Mouse (Mus musculus): Measurements from ENCODE around the gene Ogg1. TPM values are rescaled to one million over a fixed set of nuclear protein-coding genes. Genes with fewer than 3 reads are reported as not detected.

Ogg1 gene
- polyA plus RNA-seq, 1 experiment from 2014 or later, result 15.1 TPM

DNA sequence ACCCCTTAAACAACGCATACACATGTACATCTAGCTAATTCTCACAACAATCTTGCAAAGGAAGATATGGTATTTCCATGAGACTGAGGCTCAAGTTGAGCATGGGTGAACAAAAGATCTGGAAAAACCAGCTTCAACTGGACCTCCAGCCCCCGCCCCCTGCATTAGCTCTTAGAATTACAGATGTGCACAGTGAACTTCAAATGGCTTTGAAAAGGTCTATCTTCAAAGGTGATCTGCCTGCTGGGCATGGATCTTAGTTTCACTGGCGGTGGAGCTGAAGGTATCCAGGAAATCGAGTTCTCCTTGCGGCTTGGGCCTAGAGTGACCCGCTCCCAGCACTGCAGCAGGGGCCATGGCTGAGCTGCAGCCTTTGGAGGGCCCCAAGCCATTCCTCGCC is 41.4 kb downstream of the Ogg1 start:
- H3K27ac ChIP-seq (ENCODE audit: low read depth, low read length), result no peak overlapping the region
- no peak overlapping the region for H3K4me2 ChIP-seq
- H3K36me3 ChIP-seq (ENCODE audit: control insufficient read depth, insufficient read depth, low read length), result peaks cover 21% of the 10 kb centered on the region
- WGBS, result 93% methylated on average over 7 of the region's 7 CpGs
- DNase-seq (ENCODE audit: low spot score), result no peak
- H3K27me3 ChIP-seq (replicated peaks; ENCODE audit: control insufficient read depth, insufficient read depth, low read length), result no peaks in the 10 kb centered on the region
- ATAC-seq (replicated peaks; ENCODE audit: low FRiP score), result no peak
- no peak overlapping the region for H3K9ac ChIP-seq (ENCODE audit: low read depth, low read length)
- no peak overlapping the region for H3K4me3 ChIP-seq (ENCODE audit: low read depth, low read length)
- 0 out of 2 replicates have a peak, but pooled peaks cover 2% of the 10 kb centered on the region for H3K4me1 ChIP-seq (replicated peaks; ENCODE audit: control insufficient read depth, insufficient read depth, low read length)
- no peaks in the 10 kb centered on the region for H3K9me3 ChIP-seq (ENCODE audit: control insufficient read depth, low read length)

- no peak for DNase-seq (ENCODE audit: low spot score)
- ATAC-seq (replicated peaks; ENCODE audit: low FRiP score), result no peak
- Histone ChIP-seq H3K4me2 (no peak overlapping the region), H3K4me3 (ENCODE audit: low read depth, low read length) (no peak overlapping the region), H3K9ac (ENCODE audit: low read depth, low read length) (no peak overlapping the region), H3K9me3 (ENCODE audit: control insufficient read depth, low read length) (no peaks in the 10 kb centered on the region), H3K27ac (ENCODE audit: low read depth, low read length) (no peak overlapping the region), H3K4me1 (replicated peaks; ENCODE audit: control insufficient read depth, insufficient read depth, low read length) (peaks cover 6% of the 10 kb centered on the region; the same call in 1 of the 2 replicates), H3K36me3 (ENCODE audit: control insufficient read depth, insufficient read depth, low read length) (peaks cover 23% of the 10 kb centered on the region), H3K27me3 (replicated peaks; ENCODE audit: control insufficient read depth, insufficient read depth, low read length) (no peaks in the 10 kb centered on the region)
- WGBS, result 87% methylated on average over 5 of the region's 5 CpGs
These were observed 41.8 kb downstream of the Ogg1 start for GRCm38 (mm10) chr6:113368577-113368976.

DNA sequence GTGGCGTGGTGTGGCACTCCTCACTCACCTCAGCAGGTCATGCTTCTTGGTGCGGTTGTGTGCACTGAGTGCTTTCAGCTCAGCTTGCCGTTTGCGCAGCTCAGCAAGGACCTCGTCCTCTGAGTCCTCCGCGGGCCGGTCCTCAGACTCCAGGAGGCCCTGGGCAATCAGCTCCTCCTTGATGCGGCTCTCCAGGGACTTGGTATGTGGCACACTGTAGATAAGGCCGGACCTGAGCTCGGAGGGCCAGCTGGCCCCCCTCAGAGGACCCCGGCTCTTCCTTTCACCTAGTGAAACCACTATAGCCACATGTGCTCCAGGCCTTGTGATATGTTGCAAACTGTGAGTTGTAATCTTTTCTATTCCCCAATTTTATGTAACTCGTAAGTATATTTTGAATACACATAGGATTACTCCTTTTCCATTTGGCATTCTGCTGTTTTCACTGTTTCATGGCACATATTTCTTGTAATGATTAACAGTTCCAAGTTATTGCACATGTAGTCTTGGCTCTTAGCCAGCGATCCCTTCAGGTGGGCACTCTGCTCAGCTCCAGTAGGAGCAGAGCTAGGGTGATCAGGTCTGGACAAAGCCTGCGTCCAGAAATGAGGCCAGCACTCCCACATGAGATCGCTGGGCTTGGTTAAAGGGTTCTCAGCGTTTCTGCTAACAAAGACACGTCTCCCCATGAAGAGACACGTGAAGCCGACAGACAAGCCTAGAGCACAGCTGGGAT is 43.6 kb downstream of the Ogg1 start:
- H3K36me3 ChIP-seq (ENCODE audit: control insufficient read depth, insufficient read depth, low read length), result peaks cover 25% of the 10 kb centered on the region
- 87% methylated on average over 20 of the region's 20 CpGs for WGBS
- no peak overlapping the region for H3K9ac ChIP-seq (ENCODE audit: low read depth, low read length)
- H3K9me3 ChIP-seq (ENCODE audit: control insufficient read depth, low read length), result no peaks in the 10 kb centered on the region
- H3K4me1 ChIP-seq (replicated peaks; ENCODE audit: control insufficient read depth, insufficient read depth, low read length), result peaks cover 7% of the 10 kb centered on the region; the same call in 1 of the 2 replicates
- ATAC-seq (replicated peaks; ENCODE audit: low FRiP score), result no peak
- H3K4me2 ChIP-seq, result no peak overlapping the region
- no peak overlapping the region for H3K4me3 ChIP-seq (ENCODE audit: low read depth, low read length)
- no peaks in the 10 kb centered on the region for H3K27me3 ChIP-seq (replicated peaks; ENCODE audit: control insufficient read depth, insufficient read depth, low read length)
- no peak overlapping the region for H3K27ac ChIP-seq (ENCODE audit: low read depth, low read length)
- no peak for DNase-seq (ENCODE audit: low spot score)

DNA sequence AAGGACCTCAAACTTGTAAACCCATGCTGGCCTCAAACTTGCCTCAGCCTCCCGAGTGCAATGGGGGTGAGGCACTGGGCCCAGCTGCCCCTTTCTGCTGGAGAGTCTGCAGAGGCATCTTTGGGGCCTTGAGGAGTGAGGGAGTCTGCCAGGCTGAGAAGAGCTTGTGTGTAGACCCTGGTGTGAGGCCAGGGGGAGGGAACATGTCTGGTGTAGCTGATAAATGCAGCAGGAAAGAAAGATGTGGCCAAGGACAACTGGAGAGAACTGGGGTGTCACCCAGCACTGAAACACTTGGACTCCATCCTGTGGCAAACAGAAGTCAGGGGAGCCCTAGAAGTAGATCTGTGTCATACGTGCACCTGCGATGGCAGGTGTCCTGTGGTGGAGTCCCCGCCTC is 46.7 kb downstream of the Ogg1 start:
- Histone ChIP-seq H3K27me3 (replicated peaks; ENCODE audit: control insufficient read depth, insufficient read depth, low read length) (no peaks in the 10 kb centered on the region), H3K4me3 (ENCODE audit: low read depth, low read length) (no peak overlapping the region), H3K4me1 (replicated peaks; ENCODE audit: control insufficient read depth, insufficient read depth, low read length) (peaks cover 14% of the 10 kb centered on the region), H3K9ac (ENCODE audit: low read depth, low read length) (0 out of 2 replicates have a peak overlapping the region, but pooled peaks have one; percentile 0), H3K36me3 (ENCODE audit: control insufficient read depth, insufficient read depth, low read length) (peaks cover 31% of the 10 kb centered on the region), H3K4me2 (peak overlapping the region; percentile 16), H3K9me3 (ENCODE audit: control insufficient read depth, low read length) (no peaks in the 10 kb centered on the region), H3K27ac (ENCODE audit: low read depth, low read length) (peak overlapping the region; percentile 60)
- DNase-seq (ENCODE audit: low spot score) (no peak), ATAC-seq (replicated peaks; ENCODE audit: low FRiP score) (peak; percentile 63)
- 73% methylated on average over 4 of the region's 4 CpGs for WGBS

DNA sequence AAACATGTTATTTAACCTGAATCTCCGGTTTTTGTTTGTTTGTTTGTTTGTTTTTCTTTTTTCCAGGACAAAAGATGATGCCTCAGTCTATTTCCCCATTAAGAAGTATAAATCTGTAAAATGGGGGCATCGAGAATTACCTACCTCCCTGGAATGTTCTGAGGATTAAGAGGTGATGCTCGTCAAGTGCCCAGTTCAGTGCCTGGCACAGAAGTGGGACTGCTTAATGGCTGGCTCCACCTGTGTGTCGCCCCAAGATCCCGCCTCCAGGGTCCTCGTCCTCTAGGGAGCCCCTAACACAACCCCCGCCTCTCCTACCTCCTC is 50.4 kb downstream of the Ogg1 start:
- peak overlapping the region; percentile 79 for H3K4me2 ChIP-seq
- peaks cover 34% of the 10 kb centered on the region for H3K4me1 ChIP-seq (replicated peaks; ENCODE audit: control insufficient read depth, insufficient read depth, low read length)
- peak overlapping the region; percentile 78 for H3K4me3 ChIP-seq (ENCODE audit: low read depth, low read length)
- H3K9ac ChIP-seq (ENCODE audit: low read depth, low read length), result peak overlapping the region; percentile 90
- WGBS, result 10% methylated on average over 7 of the region's 7 CpGs
- DNase-seq (ENCODE audit: low spot score) (no peak), ATAC-seq (replicated peaks; ENCODE audit: low FRiP score) (no peak)
- H3K27ac ChIP-seq (ENCODE audit: low read depth, low read length), result peak overlapping the region; percentile 96
- no peaks in the 10 kb centered on the region for H3K9me3 ChIP-seq (ENCODE audit: control insufficient read depth, low read length)
- H3K27me3 ChIP-seq (replicated peaks; ENCODE audit: control insufficient read depth, insufficient read depth, low read length), result no peaks in the 10 kb centered on the region
- H3K36me3 ChIP-seq (ENCODE audit: control insufficient read depth, insufficient read depth, low read length), result peaks cover 34% of the 10 kb centered on the region

DNA sequence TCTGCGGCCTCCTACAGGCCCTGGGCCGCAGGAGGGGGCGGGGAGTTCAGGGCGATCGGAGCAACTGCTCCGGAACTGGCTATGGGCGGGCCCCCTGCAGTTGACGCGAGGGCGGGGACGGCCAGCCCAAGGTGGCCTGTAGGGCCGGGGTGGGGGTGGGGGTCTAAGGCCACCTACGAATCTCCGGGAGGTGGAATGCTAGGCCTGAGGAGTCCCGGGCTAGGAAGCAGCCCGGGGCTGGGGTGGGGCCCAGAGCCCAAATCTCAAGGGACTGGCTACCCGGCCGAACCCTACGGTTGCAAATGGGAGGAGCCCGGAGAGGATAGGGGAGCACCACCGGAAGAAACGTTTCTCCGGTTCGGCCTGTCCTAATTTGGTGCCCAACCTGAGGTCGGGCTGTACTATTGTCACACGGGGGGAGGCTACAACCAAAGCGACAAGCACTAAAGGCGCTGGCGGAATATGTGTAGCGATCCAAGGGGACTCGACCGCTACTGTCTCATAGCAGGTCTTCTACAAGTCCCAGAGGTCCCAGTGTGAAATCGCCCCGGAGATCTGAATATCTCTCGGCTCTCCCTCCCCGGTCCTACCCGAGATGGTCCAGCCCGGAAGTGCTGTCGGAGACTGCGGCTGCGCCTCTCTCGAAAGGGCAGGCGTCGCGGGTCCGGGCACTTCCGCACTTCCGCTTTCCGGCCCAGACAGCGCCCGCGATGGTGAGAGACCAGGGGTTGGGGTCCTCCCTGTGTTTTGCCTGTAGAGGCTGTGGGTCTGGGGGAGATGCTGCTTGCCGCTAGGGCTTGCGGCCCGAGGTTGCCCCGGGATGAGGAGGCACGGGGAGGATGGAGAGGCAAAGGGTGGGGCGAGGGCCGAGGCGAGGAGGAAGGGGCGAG is 51.0 kb downstream of the Ogg1 start, which contains the start of the genes Tada3 and Arpc4:
Gene Tada3 (minus strand): TSS at position 388 of the 890 bp plus-strand sequence.
Gene Arpc4 (plus strand): TSS at position 620 of the 890 bp plus-strand sequence.
- Histone ChIP-seq H3K4me2 (peak within 1 kb of the TSS; percentile 79), H3K4me3 (ENCODE audit: low read depth, low read length) (peak within 1 kb of the TSS; percentile 78), H3K4me1 (replicated peaks; ENCODE audit: control insufficient read depth, insufficient read depth, low read length) (peaks cover 34% of the 10 kb centered on the region), H3K36me3 (ENCODE audit: control insufficient read depth, insufficient read depth, low read length) (peaks cover 31% of the 10 kb centered on the region), H3K9ac (ENCODE audit: low read depth, low read length) (peak within 1 kb of the TSS; percentile 90), H3K27ac (ENCODE audit: low read depth, low read length) (peak within 1 kb of the TSS; percentile 96), H3K9me3 (ENCODE audit: control insufficient read depth, low read length) (no peaks in the 10 kb centered on the region), H3K27me3 (replicated peaks; ENCODE audit: control insufficient read depth, insufficient read depth, low read length) (no peaks in the 10 kb centered on the region)
- peak; percentile 92 for DNase-seq (ENCODE audit: low spot score)
- under 1% methylated on average over 61 of the region's 61 CpGs for WGBS
- ATAC-seq (replicated peaks; ENCODE audit: low FRiP score), result peak; percentile 90

DNA sequence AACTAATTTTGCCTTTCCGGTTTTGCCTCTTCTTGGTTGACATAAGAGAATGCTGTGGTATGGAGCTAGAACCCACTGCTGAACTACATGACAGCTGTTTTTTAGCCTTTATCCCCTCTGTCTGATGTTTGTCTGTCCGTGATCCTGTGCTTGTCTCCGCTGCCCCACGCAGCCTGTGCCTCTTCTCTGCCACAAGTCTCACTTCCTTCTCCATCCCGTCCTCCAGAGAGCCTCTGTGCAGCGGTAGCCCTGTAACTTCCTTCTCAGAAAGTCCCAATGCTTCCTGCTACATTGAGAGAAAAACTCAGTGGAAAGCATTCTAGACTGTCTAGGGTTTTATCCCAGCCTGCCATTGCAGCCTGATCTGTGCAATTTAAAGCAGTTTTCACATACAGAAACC is 52.5 kb downstream of the Ogg1 start:
- 36% methylated on average over 6 of the region's 6 CpGs for WGBS
- peaks cover 41% of the 10 kb centered on the region for H3K36me3 ChIP-seq (ENCODE audit: control insufficient read depth, insufficient read depth, low read length)
- H3K4me3 ChIP-seq (ENCODE audit: low read depth, low read length), result peak overlapping the region; percentile 78
- ATAC-seq (replicated peaks; ENCODE audit: low FRiP score) (no peak), DNase-seq (ENCODE audit: low spot score) (no peak)
- H3K27me3 ChIP-seq (replicated peaks; ENCODE audit: control insufficient read depth, insufficient read depth, low read length), result no peaks in the 10 kb centered on the region
- no peak overlapping the region for H3K27ac ChIP-seq (ENCODE audit: low read depth, low read length)
- H3K4me1 ChIP-seq (replicated peaks; ENCODE audit: control insufficient read depth, insufficient read depth, low read length), result peaks cover 26% of the 10 kb centered on the region
- H3K9ac ChIP-seq (ENCODE audit: low read depth, low read length), result peak overlapping the region; percentile 90
- no peaks in the 10 kb centered on the region for H3K9me3 ChIP-seq (ENCODE audit: control insufficient read depth, low read length)
- H3K4me2 ChIP-seq, result peak overlapping the region; percentile 79

DNA sequence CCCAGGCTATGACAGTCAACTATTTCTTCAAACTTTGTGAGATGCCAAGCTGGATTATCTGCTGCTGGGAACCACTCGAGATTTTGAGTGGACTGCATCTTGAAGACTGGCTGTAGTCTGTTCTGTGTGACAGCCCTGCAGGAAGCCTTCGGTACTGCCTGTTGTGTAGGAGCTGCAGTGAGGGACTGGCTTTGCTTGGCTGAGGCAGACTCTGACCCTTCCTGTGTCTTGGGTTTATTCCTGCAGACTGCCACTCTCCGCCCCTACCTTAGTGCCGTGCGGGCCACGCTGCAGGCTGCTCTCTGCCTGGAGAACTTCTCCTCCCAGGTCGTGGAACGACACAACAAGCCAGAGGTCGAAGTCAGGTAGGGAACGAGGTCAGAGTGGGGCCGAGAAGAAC is 53.7 kb downstream of the Ogg1 start:
- H3K4me3 ChIP-seq (ENCODE audit: low read depth, low read length), result 0 out of 2 replicates have a peak overlapping the region, but pooled peaks have one; percentile 3
- 88% methylated on average over 11 of the region's 11 CpGs for WGBS
- H3K27me3 ChIP-seq (replicated peaks; ENCODE audit: control insufficient read depth, insufficient read depth, low read length), result no peaks in the 10 kb centered on the region
- ATAC-seq (replicated peaks; ENCODE audit: low FRiP score), result no peak
- peaks cover 26% of the 10 kb centered on the region for H3K4me1 ChIP-seq (replicated peaks; ENCODE audit: control insufficient read depth, insufficient read depth, low read length)
- DNase-seq (ENCODE audit: low spot score), result no peak
- no peak overlapping the region for H3K27ac ChIP-seq (ENCODE audit: low read depth, low read length)
- peaks cover 51% of the 10 kb centered on the region for H3K36me3 ChIP-seq (ENCODE audit: control insufficient read depth, insufficient read depth, low read length)
- no peaks in the 10 kb centered on the region for H3K9me3 ChIP-seq (ENCODE audit: control insufficient read depth, low read length)
- H3K4me2 ChIP-seq, result no peak overlapping the region; the same call in 1 of the 2 replicates
- H3K9ac ChIP-seq (ENCODE audit: low read depth, low read length), result no peak overlapping the region
